In the genomic region with DNA sequence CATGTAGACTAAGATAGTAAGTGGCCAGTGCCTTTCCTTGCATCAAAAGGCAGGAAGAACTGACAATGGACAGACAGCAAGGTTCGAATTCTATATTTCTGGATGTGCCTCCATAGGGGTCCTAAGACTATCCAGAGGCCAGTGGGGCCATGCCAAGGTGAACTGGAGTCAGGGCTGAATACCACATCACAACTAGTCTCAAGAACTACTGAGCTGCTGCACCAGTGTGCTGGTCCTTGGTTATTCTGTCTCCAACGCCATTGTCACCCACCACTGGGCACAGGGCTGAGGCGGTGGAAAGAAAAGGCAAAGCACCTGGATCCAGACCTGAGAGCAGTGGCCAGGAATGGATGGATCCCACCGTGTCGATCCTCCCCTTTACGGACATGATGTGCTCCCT, we compare ENCODE assay signal across 22 mouse cellular contexts. TPM values are rescaled to one million over a fixed set of nuclear protein-coding genes. Genes with fewer than 3 reads are reported as not detected.
DNase-seq lines count a peak whose midpoint lies in the region; ATAC-seq and TF ChIP-seq lines count a peak whose summit lies in the region.
"Had no signal": no experiment of that assay in that cellular context is flagged by ENCODE, and none has a peak within 500 bp of the region (broad histone marks: within the 10 kb centered on the region; RNA-seq: fewer than 3 reads in every experiment).

No protein-coding gene starts in this region.

- no peak for TF ChIP-seq POLR2A in testis, adult 2 months (IDR thresholded peaks at IDR 0.05; ENCODE audit: control insufficient read depth, low read depth, low read length)
- no peak for TF ChIP-seq POLR2A in CH12.LX (IDR thresholded peaks at IDR 0.05; ENCODE audit: low read depth, low read length)

- TF ChIP-seq EP300 in CH12.LX (IDR thresholded peaks at IDR 0.05; ENCODE audit: low read length): no peak

- H3K4me3 ChIP-seq in forebrain, embryonic 11.5 days (ENCODE audit: low read depth, low read length): no peak overlapping the region
- no peak overlapping the region for H3K4me3 ChIP-seq in forebrain, embryonic 12.5 days (replicated peaks)
- H3K4me3 ChIP-seq in testis, adult 2 months (ENCODE audit: control insufficient read depth, low read depth, low read length): no peak overlapping the region
- H3K4me3 ChIP-seq in CH12.LX (replicated peaks in 1 of 3; ENCODE audit: low read depth in 2 of 3, low read length in 2 of 3, poor library complexity in 1 of 3): no peak overlapping the region
- H3K4me3 ChIP-seq: embryonic facial prominence, embryonic 10.5 days; embryonic facial prominence, embryonic 12.5 days; forebrain, embryonic 13.5 days; forebrain, embryonic 15.5 days had no signal

- 0 out of 2 replicates have a peak, but pooled peaks have one; percentile 1 for TF ChIP-seq CTCF in testis, adult 2 months (IDR thresholded peaks at IDR 0.05; ENCODE audit: control insufficient read depth, insufficient read depth, insufficient replicate concordance, low read depth, low read length)
- no peak for TF ChIP-seq CTCF in CH12.LX (conservative IDR thresholded peaks at IDR 0.05 in 1 of 2, IDR thresholded peaks at IDR 0.05 in 1 of 2; ENCODE audit: low read depth in 2 of 2, low read length in 2 of 2)

- no peaks in the 10 kb centered on the region for H3K4me1 ChIP-seq in forebrain, embryonic 11.5 days (replicated peaks; ENCODE audit: control insufficient read depth, insufficient read depth, low read length)
- no peaks in the 10 kb centered on the region for H3K4me1 ChIP-seq in forebrain, embryonic 12.5 days
- H3K4me1 ChIP-seq in testis, adult 2 months (ENCODE audit: control insufficient read depth, insufficient read depth, low read length): no peaks in the 10 kb centered on the region
- H3K4me1 ChIP-seq in CH12.LX (ENCODE audit: control insufficient read depth in 1 of 2, insufficient read depth in 2 of 2): peaks cover 40 to 81% of the 10 kb centered on the region in 2 experiments
- H3K4me1 ChIP-seq: embryonic facial prominence, embryonic 10.5 days; embryonic facial prominence, embryonic 12.5 days; forebrain, embryonic 13.5 days; forebrain, embryonic 15.5 days had no signal

- peaks cover 46% of the 10 kb centered on the region for H3K79me2 ChIP-seq in CH12.LX (replicated peaks; ENCODE audit: control insufficient read depth, extremely low read depth, insufficient read depth, poor library complexity, severe bottlenecking)

- ATAC-seq in forebrain, embryonic 11.5 days (replicated peaks; ENCODE audit: low FRiP score): no peak
- no peak for ATAC-seq in forebrain, embryonic 12.5 days (ENCODE audit: low FRiP score)
- ATAC-seq: CD4-positive, CD25-positive, alpha-beta regulatory T cell, adult 4 months; forebrain, embryonic 13.5 days; forebrain, embryonic 15.5 days; forebrain, postnatal 0 days had no signal

- dilution Hi-C loops in CH12.LX (cut with MboI; ENCODE audit: extremely low pct_ligation_motif_present, extremely low pct_unique_long_range_greater_than_20kb, low sequenced_read_pairs): no loop called here

- no peak overlapping the region for H3K9ac ChIP-seq in forebrain, embryonic 11.5 days (ENCODE audit: low read length)
- H3K9ac ChIP-seq in forebrain, embryonic 12.5 days: no peak overlapping the region
- H3K9ac ChIP-seq in CH12.LX (ENCODE audit: insufficient read depth, low read depth): no peak overlapping the region
- H3K9ac ChIP-seq: embryonic facial prominence, embryonic 12.5 days; forebrain, embryonic 13.5 days; forebrain, embryonic 15.5 days; forebrain, postnatal 0 days had no signal

- WGBS in forebrain, embryonic 11.5 days: 90% methylated on average over 6 of the region's 6 CpGs
- 94% methylated on average over 6 of the region's 6 CpGs for WGBS in forebrain, embryonic 12.5 days

- no peaks in the 10 kb centered on the region for H3K27me3 ChIP-seq in forebrain, embryonic 11.5 days (ENCODE audit: control insufficient read depth, insufficient read depth, low read length)
- no peaks in the 10 kb centered on the region for H3K27me3 ChIP-seq in forebrain, embryonic 12.5 days
- no peaks in the 10 kb centered on the region for H3K27me3 ChIP-seq in testis, adult 2 months (ENCODE audit: control insufficient read depth, insufficient read depth, low read length)
- no peaks in the 10 kb centered on the region for H3K27me3 ChIP-seq in CH12.LX (replicated peaks)
- H3K27me3 ChIP-seq: embryonic facial prominence, embryonic 12.5 days; forebrain, embryonic 13.5 days; forebrain, embryonic 15.5 days had no signal

- H3K4me2 ChIP-seq in forebrain, embryonic 11.5 days (ENCODE audit: low read depth, low read length, severe bottlenecking): no peak overlapping the region
- H3K4me2 ChIP-seq in forebrain, embryonic 12.5 days: no peak overlapping the region
- no peak overlapping the region for H3K4me2 ChIP-seq in CH12.LX (ENCODE audit: insufficient read depth, low read depth, poor library complexity, severe bottlenecking)
- H3K4me2 ChIP-seq: embryonic facial prominence, embryonic 12.5 days; forebrain, embryonic 13.5 days; forebrain, embryonic 15.5 days had no signal

- no peaks in the 10 kb centered on the region; the same call in 1 of the 2 replicates for H3K36me3 ChIP-seq in forebrain, embryonic 11.5 days (ENCODE audit: control insufficient read depth, insufficient read depth, low read length)
- H3K36me3 ChIP-seq in forebrain, embryonic 12.5 days (replicated peaks): peaks cover 58% of the 10 kb centered on the region
- H3K36me3 ChIP-seq in testis, adult 2 months (ENCODE audit: control insufficient read depth, insufficient read depth, low read length): no peaks in the 10 kb centered on the region; the same call in 1 of the 2 replicates
- H3K36me3 ChIP-seq in CH12.LX (replicated peaks in 1 of 2; ENCODE audit: control insufficient read depth in 1 of 2, insufficient read depth in 1 of 2, low read length in 1 of 2): peaks cover 52 to 64% of the 10 kb centered on the region in 2 experiments

- in situ Hi-C loops in CH12.LX (cut with MboI; ENCODE audit: low pct_ligation_motif_present, low pct_unique_long_range_greater_than_20kb, low sequenced_read_pairs): no loop called here

- TF ChIP-seq RAD21 in CH12.LX (IDR thresholded peaks at IDR 0.05; ENCODE audit: low read depth, low read length): no peak

- no peaks in the 10 kb centered on the region for H3K9me3 ChIP-seq in forebrain, embryonic 11.5 days (ENCODE audit: control insufficient read depth, low read length)
- no peaks in the 10 kb centered on the region for H3K9me3 ChIP-seq in forebrain, embryonic 12.5 days
- H3K9me3 ChIP-seq in CH12.LX (replicated peaks; ENCODE audit: low read length): no peaks in the 10 kb centered on the region
- H3K9me3 ChIP-seq: embryonic facial prominence, embryonic 10.5 days; embryonic facial prominence, embryonic 12.5 days; forebrain, embryonic 13.5 days; forebrain, embryonic 15.5 days had no signal

- peak; percentile 42 for DNase-seq in forebrain, embryonic 11.5 days (ENCODE audit: low spot score)
- DNase-seq in testis, postnatal 14 days (ENCODE audit: low spot score): no peak
- DNase-seq in CH12.LX (ENCODE audit: extremely low read depth): no peak
- DNase-seq in urinary bladder, postnatal 25 days (ENCODE audit: low spot score): no peak
- DNase-seq: adrenal gland, adult 2 months; adrenal gland, postnatal 10 days; adrenal gland, postnatal 25 days; B cell, adult 2 months; cerebellum, adult 11 months; cerebellum, adult 18-20 months; cerebellum, adult 8-10 months; cerebellum, adult 9-11 months; cerebellum, postnatal 14 days; cerebellum, postnatal 36 days; forebrain, postnatal 0 days had no signal

- H3K27ac ChIP-seq in forebrain, embryonic 11.5 days (ENCODE audit: low read depth, low read length): no peak overlapping the region
- H3K27ac ChIP-seq in forebrain, embryonic 12.5 days: no peak overlapping the region
- no peak overlapping the region for H3K27ac ChIP-seq in testis, adult 2 months (ENCODE audit: control insufficient read depth, insufficient read depth, low read depth, low read length)
- 0 out of 2 replicates have a peak overlapping the region, but pooled peaks have one; percentile 18 for H3K27ac ChIP-seq in CH12.LX (ENCODE audit: insufficient read depth, low read depth)
- H3K27ac ChIP-seq: embryonic facial prominence, embryonic 10.5 days; forebrain, embryonic 13.5 days; forebrain, embryonic 15.5 days had no signal

TF ChIP-seq in CH12.LX, 34 proteins besides CTCF, POLR2A, EP300 and RAD21:
- TF ChIP-seq JUND (conservative IDR thresholded peaks at IDR 0.05; ENCODE audit: low read depth, low read length) (no peak), RCOR1 (conservative IDR thresholded peaks at IDR 0.05; ENCODE audit: low read depth, low read length) (no peak), CHD2 (IDR thresholded peaks at IDR 0.05; ENCODE audit: low read length) (no peak), HCFC1 (IDR thresholded peaks at IDR 0.05; ENCODE audit: low read depth, low read length) (no peak)
TF ChIP-seq in CH12.LX: peak in this region for 0.

RNA-seq across cellular contexts. Expression of gene Hcls1, which starts 2.2 kb away (rescaled TPM):
- polyA plus RNA-seq in forebrain, embryonic 11.5 days (2014; fragmentation: Nextera tagmentation; extraction: Ambion mirVana): 0.88 and 1.0 TPM in 2 replicates
- polyA plus RNA-seq in forebrain, embryonic 12.5 days (2016; fragmentation: Nextera tagmentation; extraction: Ambion mirVana): 1.0 and 1.7 TPM in 2 replicates
- polyA plus RNA-seq in testis, adult 2 months (2012; rRNA removed): 0.72 and 0.75 TPM in 2 replicates
- 302 and 332 TPM in 2 replicates for total RNA-seq in CH12.LX (2012; rRNA removed)
- 206 and 222 TPM in 2 replicates for total RNA-seq in CH12.LX (2014; rRNA removed)
- 537 and 750 TPM in 2 replicates for polyA plus RNA-seq in CH12.LX (2012; ENCODE audit: insufficient read length, low read depth)

RNA-seq across cellular contexts. Expression of gene Golgb1, which starts 57.6 kb away (rescaled TPM):
- polyA plus RNA-seq in forebrain, embryonic 11.5 days (2014; fragmentation: Nextera tagmentation; extraction: Ambion mirVana): 74.2 and 78.2 TPM in 2 replicates
- 74.7 and 91.1 TPM in 2 replicates for polyA plus RNA-seq in forebrain, embryonic 12.5 days (2016; fragmentation: Nextera tagmentation; extraction: Ambion mirVana)
- polyA plus RNA-seq in testis, adult 2 months (2012; rRNA removed): 37.1 and 49.1 TPM in 2 replicates
- 69.8 and 96.8 TPM in 2 replicates for total RNA-seq in CH12.LX (2012; rRNA removed)
- total RNA-seq in CH12.LX (2014; rRNA removed): 65.6 and 66.7 TPM in 2 replicates
- polyA plus RNA-seq in CH12.LX (2012; ENCODE audit: insufficient read length, low read depth): 75.9 and 112 TPM in 2 replicates

RNA-seq across cellular contexts. Expression of gene Fbxo40, which starts 57.7 kb away (rescaled TPM):
- polyA plus RNA-seq in forebrain, embryonic 11.5 days (2014; fragmentation: Nextera tagmentation; extraction: Ambion mirVana): 0.11 TPM in 1 of 2 replicates, not detected in the other
- 0.22 TPM in 1 of 2 replicates, not detected in the other for polyA plus RNA-seq in forebrain, embryonic 12.5 days (2016; fragmentation: Nextera tagmentation; extraction: Ambion mirVana)
- polyA plus RNA-seq in testis, adult 2 months (2012; rRNA removed): 0.37 and 0.71 TPM in 2 replicates
- total RNA-seq in CH12.LX (2012; rRNA removed) (0.88 and 1.5 TPM in 2 replicates), CH12.LX (2014; rRNA removed) (1.0 and 2.2 TPM in 2 replicates)
- 3.0 and 3.7 TPM in 2 replicates for polyA plus RNA-seq in CH12.LX (2012; ENCODE audit: insufficient read length, low read depth)
- polyA plus RNA-seq: forebrain, embryonic 15.5 days had no signal

RNA-seq across cellular contexts. Expression of gene Eaf2, which starts 57.7 kb away (rescaled TPM):
- polyA plus RNA-seq in forebrain, embryonic 11.5 days (2014; fragmentation: Nextera tagmentation; extraction: Ambion mirVana): 0.99 and 1.4 TPM in 2 replicates
- polyA plus RNA-seq in forebrain, embryonic 12.5 days (2016; fragmentation: Nextera tagmentation; extraction: Ambion mirVana): 0.59 and 0.98 TPM in 2 replicates
- 2.6 and 2.8 TPM in 2 replicates for polyA plus RNA-seq in testis, adult 2 months (2012; rRNA removed)
- total RNA-seq in CH12.LX (2012; rRNA removed) (7.4 and 8.1 TPM in 2 replicates), CH12.LX (2014; rRNA removed) (5.0 and 7.1 TPM in 2 replicates)
- polyA plus RNA-seq in CH12.LX (2012; ENCODE audit: insufficient read length, low read depth): 3.5 and 5.5 TPM in 2 replicates
- polyA plus RNA-seq: adrenal gland, adult 2 months had no signal

Comparison
In these comparisons a context has a peak if more than half of its experiments do, and no peak if none do; other contexts are left out.
1. RNA of gene Hcls1, which starts 2.2 kb away (polyA plus RNA-seq): 537 to 750 TPM in CH12.LX; 1.0 to 1.7 TPM in forebrain, embryonic 12.5 days, 0.88 to 1.0 TPM in forebrain, embryonic 11.5 days and 0.72 to 0.75 TPM in testis, adult 2 months; every median in the first group is over 100 times any median in the second.